Mouse (Mus musculus) cerebellum, adult (tissue): ENCODE data around the gene Amh.
"Not testable (repeated sequence)": the region's sequence is repeated elsewhere in the genome, so short reads cannot be mapped to it uniquely, and the experiment has no call there.

Source experiments
- ATAC-seq: cut with Nextera tagmentation; 2 replicates; pipeline ENCODE4 v1.9.2; 2017; ENCODE audit warnings: mild to moderate bottlenecking, moderate library complexity, mixed read lengths; ENCODE audit not compliant: insufficient number of reproducible peaks, low FRiP score, low TSS enrichment

Amh gene

DNA sequence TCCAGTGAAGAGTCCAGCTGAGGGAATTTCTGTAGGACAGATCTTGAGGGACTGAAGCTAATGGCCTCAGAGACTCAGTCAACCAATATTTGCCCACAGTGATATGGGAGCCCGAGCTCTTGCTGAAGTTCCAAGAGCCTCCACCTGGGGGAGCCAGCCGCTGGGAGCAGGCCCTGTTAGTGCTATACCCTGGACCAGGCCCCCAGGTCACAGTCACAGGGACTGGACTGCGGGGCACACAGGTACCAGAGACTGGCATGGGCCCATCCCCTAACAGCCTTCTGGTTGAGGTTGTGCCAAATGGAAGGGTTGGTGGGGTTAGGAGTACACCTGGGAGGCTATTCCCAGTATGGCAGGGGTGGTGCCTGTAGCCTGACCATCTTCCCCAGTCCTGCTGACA is 882 bp downstream of the Amh start:
- ATAC-seq: 0 out of 2 replicates have a peak, but pooled peaks have one; percentile 12

DNA sequence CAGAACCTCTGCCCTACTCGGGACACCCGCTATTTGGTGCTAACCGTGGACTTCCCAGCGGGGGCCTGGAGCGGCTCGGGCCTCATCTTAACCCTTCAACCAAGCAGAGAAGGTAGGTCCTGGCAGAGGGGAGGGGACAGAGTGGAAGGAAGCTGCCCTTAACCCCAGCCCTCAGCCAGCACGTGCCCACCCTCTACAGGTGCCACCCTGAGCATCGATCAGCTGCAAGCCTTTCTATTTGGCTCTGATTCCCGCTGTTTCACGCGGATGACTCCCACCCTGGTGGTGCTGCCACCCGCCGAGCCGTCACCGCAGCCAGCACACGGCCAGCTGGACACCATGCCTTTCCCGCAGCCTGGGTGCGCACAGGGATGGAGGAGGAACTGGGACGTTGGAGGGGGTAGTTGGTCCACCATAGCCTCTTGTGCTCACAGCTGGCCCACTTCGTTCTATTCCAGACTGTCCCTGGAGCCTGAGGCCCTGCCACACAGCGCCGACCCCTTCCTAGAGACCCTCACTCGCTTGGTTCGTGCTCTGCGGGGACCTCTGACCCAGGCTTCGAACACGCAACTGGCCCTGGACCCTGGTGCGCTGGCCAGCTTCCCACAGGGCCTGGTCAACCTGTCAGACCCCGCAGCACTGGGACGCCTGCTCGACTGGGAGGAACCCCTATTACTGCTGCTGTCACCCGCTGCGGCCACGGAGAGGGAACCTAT is 1.5 kb downstream of the Amh start:
- ATAC-seq: no peak

DNA sequence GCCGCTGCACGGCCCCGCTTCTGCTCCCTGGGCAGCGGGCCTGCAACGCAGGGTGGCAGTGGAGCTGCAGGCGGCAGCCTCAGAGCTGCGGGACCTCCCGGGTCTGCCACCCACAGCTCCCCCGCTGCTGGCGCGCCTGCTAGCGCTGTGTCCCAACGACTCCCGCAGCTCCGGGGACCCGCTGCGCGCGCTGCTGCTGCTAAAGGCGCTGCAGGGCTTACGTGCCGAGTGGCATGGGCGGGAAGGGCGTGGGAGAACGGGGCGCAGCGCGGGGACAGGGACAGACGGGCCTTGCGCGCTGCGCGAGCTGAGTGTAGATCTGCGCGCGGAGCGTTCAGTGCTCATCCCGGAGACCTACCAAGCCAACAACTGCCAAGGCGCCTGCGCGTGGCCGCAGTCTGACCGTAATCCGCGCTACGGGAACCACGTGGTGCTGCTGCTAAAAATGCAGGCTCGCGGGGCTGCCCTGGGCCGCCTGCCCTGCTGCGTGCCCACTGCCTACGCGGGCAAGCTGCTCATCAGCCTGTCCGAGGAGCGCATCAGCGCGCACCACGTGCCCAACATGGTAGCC is 2.1 kb downstream of the Amh start:
- peak; percentile 71; the same call in 1 of the 2 replicates for ATAC-seq

DNA sequence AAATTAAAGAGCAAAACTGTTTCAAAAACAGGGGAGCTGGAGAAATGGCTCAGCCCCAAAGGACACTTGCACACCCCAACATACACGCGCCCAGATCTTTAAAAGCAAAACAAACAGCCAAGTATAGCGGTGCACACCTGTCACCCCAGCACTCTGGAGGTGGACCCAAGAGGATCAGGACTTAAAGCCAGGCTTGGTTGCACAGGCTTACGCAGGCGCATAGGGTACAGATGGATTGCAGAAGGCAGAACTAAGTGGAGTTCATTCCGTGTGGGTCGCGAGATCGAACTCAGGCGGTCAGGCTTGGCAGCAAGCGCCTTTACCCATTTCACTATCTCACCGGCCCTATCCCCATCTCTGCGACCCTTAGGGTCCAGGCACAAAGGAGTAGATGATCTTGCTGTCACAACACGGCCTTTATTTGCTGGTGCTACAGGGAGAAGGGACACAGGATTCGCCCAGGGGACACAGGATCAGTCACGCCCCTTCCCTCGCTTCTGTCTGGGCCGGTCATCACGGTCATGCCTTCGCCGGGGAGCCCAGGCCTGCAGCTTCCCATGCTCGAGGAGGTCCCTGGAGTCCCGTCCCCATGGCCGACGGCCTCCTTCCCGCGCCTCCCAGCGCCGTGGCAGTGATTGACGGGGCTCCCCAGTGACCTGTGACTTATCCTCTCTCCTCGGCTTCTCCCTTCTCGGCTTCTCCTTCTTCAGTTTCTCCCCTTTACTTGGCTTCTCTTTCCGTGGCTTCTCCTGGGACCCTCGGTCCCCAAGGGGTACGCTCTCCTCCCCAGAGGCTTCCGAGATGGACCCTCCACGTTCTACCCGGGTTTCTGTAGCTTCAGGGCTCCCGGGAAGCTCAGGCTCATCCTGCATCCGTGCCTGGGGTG is 3.3 kb downstream of the Amh start:
- ATAC-seq: no peak

DNA sequence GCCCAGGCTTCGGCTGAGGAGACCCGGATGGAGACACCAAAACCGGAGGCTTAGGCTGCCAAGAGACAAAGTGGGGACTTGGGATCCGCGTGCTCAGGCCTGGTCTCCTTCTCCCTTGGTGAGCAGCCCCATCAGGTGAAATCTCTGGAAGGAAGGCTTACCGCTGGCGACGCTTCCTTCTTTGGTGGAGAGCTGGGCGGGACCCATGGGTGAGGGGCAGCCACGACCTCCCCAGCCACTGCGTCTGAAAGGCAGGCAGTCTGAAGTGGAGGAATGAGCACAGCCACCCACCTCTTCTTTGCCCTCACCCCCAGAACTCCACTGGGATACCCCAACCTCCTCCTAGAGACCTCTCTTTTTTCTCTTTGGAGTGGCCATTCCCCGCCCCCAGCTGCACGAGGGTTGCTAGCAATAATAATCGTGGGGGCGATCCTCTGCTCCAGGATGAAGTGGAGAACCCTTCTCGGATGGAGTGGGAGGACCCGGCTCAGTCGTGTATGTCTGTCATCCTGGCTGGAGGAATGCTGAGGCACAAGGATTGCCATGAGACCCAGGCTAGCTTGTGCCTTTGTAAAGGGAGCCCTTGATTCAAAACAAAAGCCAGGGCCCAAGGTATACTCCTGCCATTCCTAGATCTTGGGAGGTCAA is 4.1 kb downstream of the Amh start:
- ATAC-seq: no peak

DNA sequence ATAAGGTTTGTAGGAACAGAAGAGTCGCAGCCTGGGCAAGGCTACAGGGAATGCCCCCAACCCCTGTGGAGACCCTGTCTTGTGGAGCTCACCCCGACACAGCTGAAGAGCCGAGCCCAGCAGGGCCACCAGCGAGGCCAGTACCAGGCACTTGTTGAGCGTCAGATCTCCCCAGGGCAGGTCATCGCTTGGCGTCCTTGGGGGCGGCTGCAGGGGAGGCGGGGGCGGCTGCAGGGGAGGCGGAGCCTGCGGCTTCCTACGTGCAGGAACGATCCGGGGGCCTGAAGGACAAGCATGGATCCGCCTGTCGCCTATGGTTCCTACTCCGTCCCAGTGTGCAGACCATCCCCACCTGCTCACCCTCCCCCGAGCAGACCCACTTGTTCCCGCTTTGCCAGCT is 5.0 kb downstream of the Amh start:
- ATAC-seq: no peak

DNA sequence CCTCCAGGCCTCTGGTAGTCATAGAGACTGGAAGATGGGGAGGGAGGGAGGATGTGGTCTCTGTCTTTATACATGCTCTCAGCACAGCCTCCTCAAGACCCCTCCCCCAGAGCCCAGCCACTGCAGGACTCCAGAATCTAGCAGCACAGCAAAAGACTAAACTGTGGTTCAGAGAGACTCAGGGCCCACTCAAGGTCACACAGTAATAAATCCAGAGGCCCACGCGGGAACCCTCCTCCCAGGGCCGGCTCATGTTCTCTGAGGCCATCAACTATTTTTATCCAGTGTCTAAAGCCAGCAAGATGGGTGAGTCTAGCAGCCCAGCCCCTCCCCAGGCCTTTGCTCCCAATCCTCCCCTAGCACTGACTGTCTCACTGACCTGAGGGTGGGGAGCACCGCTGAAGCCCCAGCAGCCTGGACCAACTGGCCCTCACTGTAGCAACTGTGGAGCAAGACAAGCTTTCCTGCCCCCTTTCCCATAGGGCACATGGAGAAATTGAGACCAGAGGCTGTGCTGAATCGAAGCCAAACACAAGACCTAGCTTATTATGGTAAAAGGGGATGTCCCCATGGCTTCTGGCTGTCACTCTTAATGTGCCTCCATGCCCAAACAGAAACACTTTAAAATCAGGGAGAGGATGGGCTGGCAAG is 7.5 kb downstream of the Amh start:
- no peak for ATAC-seq

DNA sequence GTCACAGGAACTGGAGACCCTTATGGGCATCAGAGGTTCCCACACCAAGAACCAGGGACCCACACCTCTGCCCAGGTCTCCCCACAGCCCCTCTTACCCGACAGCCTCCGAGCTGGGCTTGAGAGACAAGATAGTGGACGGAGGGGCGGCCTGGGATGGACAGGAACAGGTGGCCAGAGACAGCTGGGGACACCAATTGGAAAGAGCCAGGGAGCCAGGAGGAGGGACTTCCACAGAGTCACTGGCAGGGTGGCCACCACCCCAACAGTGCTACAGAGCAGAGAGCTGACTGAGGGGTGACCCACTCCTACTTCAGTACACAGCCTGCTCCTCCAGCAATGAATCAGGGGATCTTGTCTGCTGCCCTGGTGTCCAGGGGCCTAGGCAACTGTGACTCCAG is 8.3 kb downstream of the Amh start, which contains the start of gene Jsrp1:
Jsrp1 (minus strand) TSS at position 133 of the 400 bp plus-strand sequence.
- ATAC-seq: no peak

DNA sequence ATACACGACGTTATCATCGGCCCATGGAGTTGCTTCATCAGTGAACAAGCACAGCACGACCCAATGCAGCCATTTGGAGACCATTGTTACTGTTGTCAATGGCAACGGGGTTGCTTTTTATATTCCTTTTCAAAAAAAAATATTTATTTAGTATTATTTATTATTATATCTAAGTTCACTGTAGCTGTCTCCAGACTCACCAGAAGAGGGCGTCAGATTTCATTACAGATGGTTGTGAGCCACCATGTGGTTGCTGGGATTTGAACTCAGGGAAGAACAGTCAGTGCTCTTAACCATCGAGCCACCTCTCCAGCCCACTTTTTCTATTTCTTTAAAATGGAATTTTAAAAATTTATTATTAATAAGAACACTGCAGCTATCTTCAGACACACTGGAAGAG is 9.8 kb downstream of the Amh start:
- no peak for ATAC-seq

DNA sequence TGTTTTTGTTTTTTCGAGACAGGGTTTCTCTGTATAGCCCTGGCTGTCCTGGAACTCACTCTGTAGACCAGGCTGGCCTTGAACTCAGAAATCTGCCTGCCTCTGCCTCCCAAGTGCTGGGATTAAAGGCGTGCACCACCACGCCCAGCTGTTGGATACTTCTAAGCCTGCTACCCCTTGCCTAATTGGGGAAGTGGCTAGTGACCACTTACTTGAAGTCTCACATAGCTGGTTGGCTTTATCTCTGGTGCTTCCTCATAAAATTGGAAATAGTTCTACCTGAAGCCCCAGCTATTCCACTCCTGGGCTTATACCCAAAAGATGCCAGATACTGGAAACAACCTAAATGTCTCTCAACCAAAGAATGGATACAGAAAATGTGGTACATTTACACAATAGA is 11.3 kb downstream of the Amh start:
- not testable (repeated sequence) for ATAC-seq

DNA sequence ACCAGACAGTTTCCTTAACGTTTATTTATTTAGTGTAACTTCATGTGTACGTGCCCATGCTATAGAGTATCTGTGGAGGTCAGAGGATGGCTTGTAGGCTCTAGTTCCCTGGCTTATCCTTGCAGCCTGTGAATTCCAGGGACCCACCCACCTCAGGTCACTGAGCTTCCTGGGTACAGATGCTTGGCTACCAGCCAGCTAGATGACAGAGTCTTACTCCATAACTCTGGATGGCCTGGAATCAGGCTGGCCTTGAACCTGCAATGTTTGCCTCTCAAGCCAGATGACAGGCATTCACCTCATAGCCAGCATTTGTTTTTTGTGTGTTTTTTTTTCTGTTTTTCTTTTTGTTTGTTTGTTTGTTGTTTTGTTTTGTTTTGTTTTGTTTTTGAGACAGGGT is 12.1 kb downstream of the Amh start:
- ATAC-seq: no peak

DNA sequence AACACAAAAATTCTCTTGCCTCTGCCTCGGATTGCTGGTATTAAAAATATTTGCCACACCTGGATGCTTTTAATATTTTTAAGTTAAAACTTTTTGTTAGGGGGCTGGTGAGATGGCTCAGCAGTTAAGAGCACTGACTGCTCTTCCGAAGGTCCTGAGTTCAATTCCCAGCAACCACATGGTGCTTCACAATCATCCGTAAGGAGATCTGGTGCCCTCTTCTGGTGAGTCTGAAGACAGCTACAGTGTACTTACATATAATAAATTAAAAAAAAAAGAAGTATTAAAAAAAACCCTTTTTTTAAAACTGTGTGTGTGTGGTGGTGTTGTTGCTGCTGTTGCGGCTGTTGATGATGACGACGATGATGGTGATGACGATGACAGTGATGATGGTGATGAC is 12.9 kb downstream of the Amh start:
- ATAC-seq: not testable (repeated sequence)

DNA sequence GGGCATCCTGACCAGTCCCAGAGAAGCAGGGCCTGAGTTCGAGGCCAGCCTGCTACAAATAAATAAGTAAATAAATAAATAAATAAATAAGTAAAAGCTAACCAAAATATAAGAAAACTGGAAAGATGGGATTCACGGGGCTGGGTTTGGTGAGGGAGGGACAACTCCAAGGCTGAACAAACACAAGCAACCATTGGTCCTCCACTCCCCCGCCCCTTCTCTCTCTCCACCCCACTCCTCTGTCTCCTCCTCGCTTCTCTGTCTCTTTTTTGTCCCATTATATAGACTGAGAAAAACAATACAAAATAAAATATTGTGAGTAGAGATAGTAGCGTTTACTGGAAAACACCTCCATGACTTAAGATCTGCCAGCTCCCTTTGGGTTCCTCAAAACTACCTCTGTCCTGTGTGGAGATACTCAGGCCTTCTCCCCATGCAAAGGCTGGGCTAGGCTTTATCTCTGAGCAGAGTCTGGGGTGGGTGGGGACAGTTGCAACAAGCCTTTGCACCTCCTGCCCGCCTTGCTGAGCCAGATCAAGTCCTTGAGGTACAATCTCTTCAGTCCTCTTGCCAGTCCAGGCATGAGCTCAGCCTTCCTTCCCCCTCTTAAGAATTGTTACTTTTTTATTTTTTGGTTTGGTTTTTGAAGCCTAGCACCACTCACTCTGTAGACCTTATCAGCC is 13.7 kb downstream of the Amh start:
- no peak for ATAC-seq

DNA sequence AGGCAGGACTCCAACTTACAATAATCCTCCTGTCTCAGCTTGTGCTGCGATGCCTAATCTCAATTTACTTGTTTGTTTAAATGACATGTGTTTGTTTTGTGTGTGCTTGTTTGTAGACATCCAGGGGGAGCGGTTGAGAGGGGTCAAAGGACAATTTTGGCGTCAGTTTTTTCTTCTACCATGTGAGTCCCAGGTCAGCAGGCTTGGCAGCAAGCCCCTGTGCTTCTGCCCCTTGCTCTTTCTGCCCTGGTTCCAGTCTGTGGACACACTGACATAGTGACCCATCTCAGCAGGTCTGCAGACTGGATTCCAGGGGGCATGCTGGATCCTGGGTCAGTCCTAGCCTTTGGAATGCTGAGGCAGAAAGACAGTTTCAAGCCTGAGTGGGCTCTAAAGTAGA is 14.4 kb downstream of the Amh start:
- no peak for ATAC-seq

DNA sequence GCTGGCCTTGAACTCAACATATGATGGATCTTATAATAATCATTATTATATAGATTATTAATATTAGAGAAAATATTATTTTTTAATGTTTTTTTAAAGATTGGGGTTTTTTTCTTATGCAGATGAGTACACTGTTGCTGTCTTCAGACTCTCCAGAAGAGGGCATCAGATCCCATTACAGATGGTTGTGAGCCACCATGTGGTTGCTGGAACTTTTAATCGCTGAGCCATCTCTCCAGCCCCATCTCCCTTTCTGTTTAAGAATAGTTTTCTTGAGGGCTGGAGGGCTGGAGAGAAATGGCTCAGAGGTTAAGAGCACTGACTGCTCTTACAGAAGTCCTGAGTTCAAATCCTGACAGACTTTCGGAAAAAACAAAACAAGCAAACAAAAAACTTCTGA is 16.9 kb downstream of the Amh start:
- ATAC-seq: no peak

DNA sequence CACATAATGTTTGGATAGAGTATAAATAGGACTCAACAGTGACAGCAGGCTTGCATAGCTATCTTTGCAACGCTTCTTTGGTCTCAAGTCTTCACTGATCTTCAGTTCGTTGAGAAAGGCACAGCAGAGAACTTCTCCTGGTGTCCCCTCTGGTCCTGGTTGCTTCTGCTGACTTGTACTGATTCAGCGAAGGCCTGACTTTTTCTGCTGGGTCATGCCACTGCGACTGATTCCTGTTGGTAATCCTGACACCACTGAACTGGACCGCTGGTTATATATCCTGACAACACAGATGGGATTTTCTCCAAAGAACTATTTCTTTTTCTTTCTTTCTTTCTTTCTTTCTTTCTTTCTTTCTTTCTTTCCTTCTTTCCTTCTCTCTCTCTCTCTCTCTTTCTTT is 17.5 kb downstream of the Amh start:
- ATAC-seq: no peak

DNA sequence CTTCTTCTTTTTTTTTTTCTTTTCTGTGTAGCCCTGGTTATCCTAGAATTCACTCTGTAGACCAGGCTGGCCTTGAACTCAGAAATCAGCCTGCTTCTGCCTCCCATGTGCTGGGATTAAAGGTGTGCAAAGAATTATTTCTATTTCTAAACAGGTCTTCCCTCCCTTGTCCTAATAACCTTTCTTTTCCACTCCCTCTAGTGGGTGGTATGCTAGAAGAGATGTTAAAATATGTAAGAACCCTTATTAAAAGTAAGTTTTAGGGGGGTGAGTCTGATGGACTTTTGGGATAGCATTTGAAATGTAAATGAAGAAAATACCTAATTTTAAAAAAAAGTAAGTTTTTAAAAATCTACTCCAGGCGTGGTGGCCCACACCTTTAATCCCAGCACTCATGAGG is 18.3 kb downstream of the Amh start:
- ATAC-seq: no peak

DNA sequence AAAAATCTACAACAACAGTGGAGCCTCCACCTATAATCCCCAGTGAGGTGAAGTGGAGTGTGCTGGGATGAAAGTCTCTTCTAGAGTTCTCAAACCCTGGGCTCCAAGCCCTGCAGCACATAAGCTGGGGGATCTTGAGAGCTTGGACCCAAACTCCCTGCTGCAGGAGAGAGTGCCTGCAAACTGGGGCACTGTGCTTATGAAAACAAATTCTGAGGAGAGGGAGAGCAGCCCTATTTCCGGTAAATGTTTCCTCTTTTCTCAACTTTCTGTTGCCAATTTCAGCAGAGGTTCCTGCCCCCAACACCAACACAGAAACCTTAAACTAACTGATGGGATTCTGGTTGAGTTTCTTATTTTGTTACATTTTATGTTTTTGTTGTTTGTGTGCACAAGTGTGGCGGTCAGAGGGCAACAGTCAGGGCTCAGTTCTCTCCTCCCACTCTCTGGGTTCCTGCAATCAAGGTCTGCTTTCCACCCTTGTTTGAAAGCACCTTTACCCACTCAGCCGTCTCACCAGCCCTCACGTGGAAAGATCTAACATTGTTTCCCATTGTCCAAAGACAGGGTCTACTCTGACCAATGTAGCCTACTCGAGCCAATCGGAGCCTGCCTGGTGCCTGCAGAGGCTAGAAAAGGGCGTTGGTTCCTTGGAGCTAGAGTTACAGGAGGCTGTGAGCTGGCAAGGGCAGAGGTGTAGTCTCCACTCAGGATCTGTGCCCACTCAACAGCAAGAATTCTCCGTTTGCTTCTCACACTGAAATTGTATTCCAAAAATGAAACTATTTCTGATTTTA is 19.0 kb downstream of the Amh start:
- ATAC-seq: no peak

DNA sequence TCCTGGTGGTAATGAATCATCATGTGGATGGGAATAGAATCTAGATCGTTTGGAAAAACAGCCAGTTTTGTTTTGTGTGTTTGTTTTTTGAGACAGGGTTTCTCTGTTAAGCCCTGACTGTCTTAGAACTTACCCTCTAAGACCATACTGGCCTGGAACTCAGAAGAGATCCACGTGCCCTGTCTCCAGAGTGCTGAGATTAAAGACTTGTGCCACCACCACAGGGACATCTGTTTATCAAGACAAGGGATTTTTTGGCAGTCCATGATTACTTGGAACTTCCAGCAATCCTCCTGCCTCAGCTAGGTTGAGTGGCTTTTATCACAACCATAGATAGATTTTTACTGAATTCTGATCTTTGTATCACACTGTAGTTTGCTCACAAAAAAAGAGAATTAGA is 19.8 kb downstream of the Amh start:
- no peak for ATAC-seq
